Mouse (Mus musculus) liver, adult 10 weeks (tissue): ENCODE results near the gene Corin. TPM values are rescaled to one million over a fixed set of nuclear protein-coding genes. Genes with fewer than 3 reads are reported as not detected.

Source experiments
- polyA plus RNA-seq: library from polyadenylated mRNA; stranded (reverse); fragments of 350-450 nt; fragmentation: Illumina TruSeq; extraction: RNeasy Lipid Tissue Mini Kit (QIAGEN cat#74804); gene quantifications from one replicate; pipeline ENCODE4 v1.2.3, GENCODE M21; 2014; ENCODE audit warnings: low read depth, low replicate concordance

The Corin gene
- 0.24 TPM for polyA plus RNA-seq

DNA sequence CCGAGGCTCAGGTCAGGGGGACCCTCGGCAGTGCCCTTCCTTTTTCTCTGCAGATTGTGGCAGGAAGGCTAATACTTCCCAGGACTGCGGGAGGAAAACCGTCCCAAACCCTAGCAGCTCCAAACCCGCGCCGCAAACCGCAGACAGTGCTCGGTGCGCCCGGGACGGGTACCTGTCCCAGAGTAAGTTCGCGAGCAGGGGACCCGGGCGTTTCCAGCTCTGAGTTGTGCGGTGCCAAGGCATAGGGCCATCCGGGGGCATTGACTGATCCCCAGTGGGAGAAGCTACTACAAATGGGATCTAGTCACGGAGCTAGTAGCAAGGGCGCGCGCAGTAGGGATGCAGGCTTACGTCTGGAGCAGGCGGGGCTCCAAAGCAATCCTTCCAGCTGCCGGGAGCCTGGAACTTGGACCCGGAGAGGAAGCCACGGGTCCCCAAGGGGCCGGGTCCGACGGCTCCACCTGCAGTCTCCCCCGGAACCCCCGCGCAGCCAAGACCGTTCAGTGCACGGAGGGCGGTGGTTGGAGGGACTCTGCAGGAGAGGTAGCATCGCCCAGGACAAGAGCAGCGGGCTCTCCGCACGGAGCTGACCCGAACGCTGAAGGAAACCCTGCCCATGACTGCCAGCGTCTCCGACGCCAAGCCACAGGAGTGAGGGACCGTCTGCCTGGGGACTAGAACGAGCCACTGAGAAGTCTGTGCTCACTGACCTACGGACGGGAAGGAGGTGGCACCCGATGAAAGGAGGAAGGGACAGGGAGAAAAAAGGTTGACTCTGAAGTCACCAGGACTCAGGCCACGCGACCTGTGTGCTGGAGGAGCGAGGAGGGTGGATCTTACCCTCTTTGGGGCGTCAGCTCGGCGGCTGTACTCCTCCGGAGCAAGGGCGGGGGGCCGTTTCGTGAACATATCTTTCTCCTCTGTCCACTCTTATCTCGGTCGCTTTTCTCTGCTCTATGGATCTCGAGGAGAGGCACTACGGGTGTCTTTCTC lies at the start of gene Corin:
Gene Corin, minus strand, starts transcription at position 943 of the 993 bp plus-strand sequence.

Other genes with a start within 250 kb of the Corin start
- gene Nfxl1, start 55.2 kb upstream of the Corin start, polyA plus RNA-seq: 13.9 TPM
- not detected for gene Zar1, start 76.8 kb upstream of the Corin start, polyA plus RNA-seq
- gene Gm5868, start 83.1 kb upstream of the Corin start, polyA plus RNA-seq: not detected
- not detected for gene Cnga1, start 139.8 kb upstream of the Corin start, polyA plus RNA-seq
- gene Nipal1, start 143.3 kb upstream of the Corin start, polyA plus RNA-seq: 23.2 TPM
- 0.21 TPM for gene Txk, start 248.3 kb upstream of the Corin start, polyA plus RNA-seq